Mouse (Mus musculus) gastrocnemius, postnatal 25 days (tissue): ENCODE results near the gene Tssk2. TPM values are rescaled to one million over a fixed set of nuclear protein-coding genes. Genes with fewer than 3 reads are reported as not detected.
A peak's percentile ranks its signal among the peaks of the same experiment; 100 is the strongest.

ENCODE experiments used
- DNase-seq: peaks from one replicate; pipeline ENCODE4 v3.0.0; 2022
- total RNA-seq, 2 experiments: library from RNA; stranded (reverse); gene quantifications; 1 replicate in 1 of 2; 2 replicates in 1 of 2; pipeline ENCODE4 v1.2.3; 2021

Gene Tssk2
- total RNA-seq, 2 experiments from 2014 or later: not detected

- DNase-seq: peak; percentile 89
These were observed 12.7 kb downstream of the Tssk2 start, which contains the start of gene Ess2 for GRCm38 (mm10) chr16:17911052-17911595. Ess2 (minus strand) TSS chr16:17911348.

- DNase-seq: no peak
These were observed 16.1 kb downstream of the Tssk2 start, which contains the start of gene Gsc2 for GRCm38 (mm10) chr16:17914307-17915249. Gsc2 (minus strand) TSS chr16:17915059.

GRCm38 (mm10) chr16:17920586-17920985, 22.1 kb downstream of the Tssk2 start:
- no peak for DNase-seq

GRCm38 (mm10) chr16:17921325-17922162, 23.1 kb downstream of the Tssk2 start:
- peak; percentile 92 for DNase-seq

- peak; percentile 41 for DNase-seq
These were observed 23.7 kb downstream of the Tssk2 start for GRCm38 (mm10) chr16:17922163-17922538.

GRCm38 (mm10) chr16:17927351-17928082, 29.1 kb downstream of the Tssk2 start:
- DNase-seq: peak; percentile 32

- peak; percentile 64 for DNase-seq
These were observed 29.7 kb downstream of the Tssk2 start, which contains the start of gene Slc25a1 for GRCm38 (mm10) chr16:17928087-17928580. Slc25a1 (minus strand) TSS chr16:17928219.

GRCm38 (mm10) chr16:17928627-17929104, 30.2 kb downstream of the Tssk2 start:
- peak; percentile 56 for DNase-seq

GRCm38 (mm10) chr16:17929211-17929610, 30.8 kb downstream of the Tssk2 start:
- no peak for DNase-seq

GRCm38 (mm10) chr16:17929631-17930030, 31.2 kb downstream of the Tssk2 start:
- DNase-seq: no peak

GRCm38 (mm10) chr16:17931906-17932460, 33.5 kb downstream of the Tssk2 start:
- no peak for DNase-seq

GRCm38 (mm10) chr16:17933594-17934444, 35.4 kb downstream of the Tssk2 start:
- no peak for DNase-seq

- no peak for DNase-seq
These were observed 36.0 kb downstream of the Tssk2 start for GRCm38 (mm10) chr16:17934445-17934910.

- DNase-seq: no peak
These were observed 38.3 kb downstream of the Tssk2 start for GRCm38 (mm10) chr16:17936776-17937175.

GRCm38 (mm10) chr16:17938187-17938586, 39.8 kb downstream of the Tssk2 start:
- DNase-seq: no peak

- peak; percentile 36 for DNase-seq
These were observed 40.4 kb downstream of the Tssk2 start for GRCm38 (mm10) chr16:17938821-17939220.

GRCm38 (mm10) chr16:17939255-17939751, 40.9 kb downstream of the Tssk2 start:
- no peak for DNase-seq

GRCm38 (mm10) chr16:17943466-17943865, 45.0 kb downstream of the Tssk2 start:
- DNase-seq: no peak

- DNase-seq: no peak
These were observed 46.8 kb downstream of the Tssk2 start for GRCm38 (mm10) chr16:17945081-17945831.
